Mouse (Mus musculus) lung, embryonic 15.5 days (tissue): ENCODE data around the gene Prok2. TPM values are rescaled to one million over a fixed set of nuclear protein-coding genes. Genes with fewer than 3 reads are reported as not detected.

Source experiments
- ATAC-seq: fragments of 200-750 bp; cut with Nextera tagmentation; 2 replicates; pipeline ENCODE4 v1.8.0; 2017; ENCODE audit warnings: moderate number of reproducible peaks, borderline replicate concordance; ENCODE audit not compliant: low FRiP score, low TSS enrichment; ENCODE audit errors: extremely low read depth
- H3K27ac ChIP-seq: fragments of 300-500 bp; sonication (generic); 2 replicates; pipeline ENCODE4 v1.5.1; 2015; ENCODE audit warnings: moderate library complexity, mild to moderate bottlenecking, inconsistent platforms
- H3K27me3 ChIP-seq: fragments of 300-500 bp; sonication (generic); 2 replicates; pipeline ENCODE4 v1.6.1; 2015; ENCODE audit warnings: inconsistent platforms
- H3K36me3 ChIP-seq: fragments of 300-500 bp; sonication (generic); 2 replicates; pipeline ENCODE4 v1.6.1; 2015; ENCODE audit warnings: inconsistent platforms
- H3K4me1 ChIP-seq: fragments of 300-500 bp; sonication (generic); 2 replicates; pipeline ENCODE4 v1.6.1; 2015; ENCODE audit warnings: inconsistent platforms
- H3K4me2 ChIP-seq: fragments of 300-500 bp; sonication (generic); 2 replicates; pipeline ENCODE4 v1.6.1; 2015; ENCODE audit warnings: inconsistent platforms, mild to moderate bottlenecking, moderate library complexity
- H3K4me3 ChIP-seq: fragments of 300-500 bp; sonication (generic); 2 replicates; pipeline ENCODE4 v1.5.1; 2015; ENCODE audit warnings: mild to moderate bottlenecking, inconsistent platforms
- H3K9ac ChIP-seq: fragments of 300-500 bp; sonication (generic); 2 replicates; pipeline ENCODE4 v1.6.1; 2015; ENCODE audit warnings: inconsistent platforms
- H3K9me3 ChIP-seq: fragments of 300-500 bp; sonication (generic); 2 replicates; pipeline ENCODE4 v1.6.1; 2016; ENCODE audit warnings: inconsistent platforms
- WGBS: fragments of 180-500 bp; shearing (Covaris S2); methylation state at CpG from one replicate; pipeline ENCODE4 v1.1.7; 2015; 5-methylcytosine and 5-hydroxymethylcytosine counted together
- polyA plus RNA-seq: library from polyadenylated mRNA; unstranded; fragments of >200 nt; fragmentation: Nextera tagmentation; extraction: Ambion mirVana; gene quantifications from 2 replicates; pipeline ENCODE4 v1.2.1, GENCODE M21; 2015

The Prok2 gene
- polyA plus RNA-seq, 1 experiment from 2014 or later: 0.14 TPM

- H3K27ac ChIP-seq: no peak overlapping the region
- H3K4me2 ChIP-seq: no peak overlapping the region
- H3K9ac ChIP-seq: no peak overlapping the region
- no peak for ATAC-seq
- 71% methylated on average over 4 of the region's 4 CpGs for WGBS
- peaks cover 14% of the 10 kb centered on the region for H3K4me1 ChIP-seq
- no peak overlapping the region for H3K4me3 ChIP-seq
- H3K27me3 ChIP-seq: peaks cover 33% of the 10 kb centered on the region
- H3K9me3 ChIP-seq: no peaks in the 10 kb centered on the region
- H3K36me3 ChIP-seq: no peaks in the 10 kb centered on the region
These were observed 3.7 kb upstream of the Prok2 start for GRCm38 (mm10) chr6:99729853-99730252.

GRCm38 (mm10) chr6:99726576-99727303 lies 548 bp upstream of the Prok2 start:
- Histone ChIP-seq H3K9me3 (no peaks in the 10 kb centered on the region), H3K27ac (no peak overlapping the region), H3K9ac (peak overlapping the region; percentile 23; the same call in 1 of the 2 replicates), H3K27me3 (peaks cover 40% of the 10 kb centered on the region), H3K4me2 (peak overlapping the region; percentile 94), H3K36me3 (no peaks in the 10 kb centered on the region), H3K4me1 (peaks cover 14% of the 10 kb centered on the region), H3K4me3 (peak overlapping the region; percentile 47)
- WGBS: 4% methylated on average over 20 of the region's 22 CpGs
- ATAC-seq: no peak

GRCm38 (mm10) chr6:99722390-99722789 lies 3.8 kb downstream of the Prok2 start:
- Histone ChIP-seq H3K36me3 (no peaks in the 10 kb centered on the region), H3K9me3 (no peaks in the 10 kb centered on the region), H3K27ac (no peak overlapping the region), H3K9ac (no peak overlapping the region), H3K4me1 (peaks cover 14% of the 10 kb centered on the region), H3K4me3 (no peak overlapping the region), H3K4me2 (no peak overlapping the region), H3K27me3 (peaks cover 31% of the 10 kb centered on the region)
- ATAC-seq: no peak
- WGBS: 82% methylated on average over 9 of the region's 9 CpGs

DNA sequence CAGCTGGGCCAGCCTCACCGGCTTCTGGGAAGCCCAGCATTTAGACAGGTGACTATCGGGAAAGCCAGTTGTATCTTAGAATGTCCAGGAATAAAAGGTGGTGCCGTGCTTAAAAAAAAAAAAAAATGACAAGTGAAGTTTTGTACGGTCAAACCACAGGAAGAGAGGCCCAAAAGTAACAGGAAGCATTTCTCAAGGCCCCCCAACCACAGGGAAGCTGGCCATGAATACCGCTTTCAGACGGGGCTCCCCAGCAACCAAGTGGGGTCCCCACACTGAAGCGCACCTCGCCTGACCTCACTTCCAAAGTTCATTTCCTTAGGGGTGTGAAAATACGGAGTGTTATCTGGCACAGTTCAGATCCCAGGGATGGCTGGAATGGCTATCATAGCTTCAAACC lies 5.2 kb downstream of the Prok2 start:
- H3K27ac ChIP-seq: no peak overlapping the region
- WGBS: 70% methylated on average over 9 of the region's 9 CpGs

DNA sequence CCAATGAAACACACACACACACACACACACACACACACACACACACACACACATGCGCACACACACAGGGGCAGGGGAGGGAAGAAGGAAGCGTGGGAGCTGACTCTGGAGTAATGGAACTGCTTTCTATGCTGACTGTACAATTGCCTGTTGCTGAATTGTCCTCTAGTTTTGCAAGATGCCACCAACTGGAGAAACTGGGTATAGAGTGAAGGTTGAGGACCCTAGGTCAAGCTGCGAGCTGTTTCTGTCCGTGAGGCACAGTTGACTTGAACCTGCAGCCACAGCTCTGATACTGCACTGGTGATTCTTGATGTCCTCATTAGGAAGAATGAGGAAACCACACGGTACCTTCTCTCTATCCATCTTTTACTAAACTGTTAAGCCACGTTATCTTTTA lies 10.3 kb downstream of the Prok2 start:
- Histone ChIP-seq H3K27ac (no peak overlapping the region), H3K4me1 (no peaks in the 10 kb centered on the region), H3K4me2 (no peak overlapping the region), H3K9ac (no peak overlapping the region), H3K27me3 (no peaks in the 10 kb centered on the region), H3K9me3 (no peaks in the 10 kb centered on the region), H3K36me3 (no peaks in the 10 kb centered on the region), H3K4me3 (no peak overlapping the region)
- ATAC-seq: no peak
- 65% methylated on average over 6 of the region's 6 CpGs for WGBS

More for the DNA sequence above, 5.2 kb downstream of the Prok2 start:
- no peaks in the 10 kb centered on the region for H3K36me3 ChIP-seq
- peaks cover 18% of the 10 kb centered on the region for H3K27me3 ChIP-seq
- no peak overlapping the region for H3K4me2 ChIP-seq
- peaks cover 5% of the 10 kb centered on the region for H3K4me1 ChIP-seq
- H3K4me3 ChIP-seq: no peak overlapping the region
- no peak overlapping the region for H3K9ac ChIP-seq
- no peaks in the 10 kb centered on the region for H3K9me3 ChIP-seq
- ATAC-seq: no peak

DNA sequence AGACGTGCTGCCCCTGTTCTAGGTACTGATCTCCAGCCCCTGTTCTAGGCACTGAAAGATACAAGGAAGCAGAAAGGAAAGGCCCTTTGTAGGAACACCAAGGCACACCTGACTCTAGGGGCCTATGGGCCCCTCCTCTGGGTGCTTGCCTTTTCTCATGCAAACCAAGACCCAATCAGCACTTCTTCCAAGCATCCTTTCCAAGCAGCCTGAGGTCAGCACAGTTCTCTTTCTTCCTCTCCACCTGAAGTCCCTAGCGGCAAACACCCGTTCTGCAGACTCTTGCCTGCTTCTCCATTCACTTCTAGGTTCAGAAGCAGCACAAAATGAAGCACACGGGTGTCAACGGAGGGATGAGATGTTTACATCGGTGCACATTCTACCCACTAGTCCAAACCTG lies 11.0 kb downstream of the Prok2 start:
- no peaks in the 10 kb centered on the region for H3K4me1 ChIP-seq
- H3K4me2 ChIP-seq: no peak overlapping the region
- H3K36me3 ChIP-seq: no peaks in the 10 kb centered on the region
- no peak overlapping the region for H3K27ac ChIP-seq
- 59% methylated on average over 6 of the region's 6 CpGs for WGBS
- H3K4me3 ChIP-seq: no peak overlapping the region
- H3K9ac ChIP-seq: no peak overlapping the region
- no peaks in the 10 kb centered on the region for H3K27me3 ChIP-seq
- ATAC-seq: no peak
- H3K9me3 ChIP-seq: no peaks in the 10 kb centered on the region

GRCm38 (mm10) chr6:99713256-99713655 lies 12.9 kb downstream of the Prok2 start:
- no peaks in the 10 kb centered on the region for H3K27me3 ChIP-seq
- no peak overlapping the region for H3K27ac ChIP-seq
- WGBS: 84% methylated on average over 5 of the region's 5 CpGs
- ATAC-seq: no peak
- no peak overlapping the region for H3K4me2 ChIP-seq
- H3K4me1 ChIP-seq: no peaks in the 10 kb centered on the region
- no peaks in the 10 kb centered on the region for H3K36me3 ChIP-seq
- no peak overlapping the region for H3K9ac ChIP-seq
- no peak overlapping the region for H3K4me3 ChIP-seq
- no peaks in the 10 kb centered on the region for H3K9me3 ChIP-seq

DNA sequence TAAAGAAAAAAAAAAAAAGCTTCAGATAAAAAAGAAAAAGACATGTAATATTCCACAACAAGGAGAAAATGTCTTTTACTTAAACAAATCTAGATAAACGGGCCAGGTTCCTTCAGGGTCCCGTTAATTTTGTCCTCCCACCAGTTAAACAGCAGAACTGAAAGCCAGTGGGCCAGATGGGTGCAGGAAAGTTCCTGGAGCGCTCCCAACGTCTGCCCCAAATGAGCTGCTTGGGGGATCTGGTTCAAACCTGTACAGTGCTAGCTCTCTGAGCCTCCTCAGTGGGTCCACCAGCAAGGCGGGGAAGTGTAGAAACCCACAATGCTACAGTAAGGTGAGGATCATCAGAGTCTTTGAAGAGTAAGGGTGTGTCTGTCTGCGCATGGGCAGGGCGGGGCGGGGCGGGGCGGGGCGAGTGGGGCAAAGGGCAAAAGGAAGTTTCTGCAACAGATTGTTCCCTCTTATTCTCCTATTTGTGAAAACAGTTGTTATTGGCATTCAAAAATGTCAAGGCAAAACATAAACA lies 14.6 kb downstream of the Prok2 start:
- ATAC-seq: no peak

GRCm38 (mm10) chr6:99700484-99700883 lies 25.7 kb downstream of the Prok2 start:
- ATAC-seq: no peak
- no peak overlapping the region for H3K27ac ChIP-seq
- 54% methylated on average over 3 of the region's 3 CpGs for WGBS
- no peak overlapping the region for H3K4me3 ChIP-seq
- no peaks in the 10 kb centered on the region for H3K36me3 ChIP-seq
- H3K9me3 ChIP-seq: no peaks in the 10 kb centered on the region
- H3K27me3 ChIP-seq: peaks cover 8% of the 10 kb centered on the region; the same call in 1 of the 2 replicates
- no peak overlapping the region for H3K4me2 ChIP-seq
- H3K4me1 ChIP-seq: no peaks in the 10 kb centered on the region
- H3K9ac ChIP-seq: no peak overlapping the region

More for the DNA sequence above, 14.6 kb downstream of the Prok2 start:
- no peaks in the 10 kb centered on the region for H3K9me3 ChIP-seq
- no peak overlapping the region for H3K9ac ChIP-seq
- WGBS: 61% methylated on average over 11 of the region's 11 CpGs
- H3K4me1 ChIP-seq: peaks cover 5% of the 10 kb centered on the region; the same call in 1 of the 2 replicates
- H3K27ac ChIP-seq: no peak overlapping the region
- H3K27me3 ChIP-seq: no peaks in the 10 kb centered on the region
- H3K4me2 ChIP-seq: no peak overlapping the region
- H3K36me3 ChIP-seq: no peaks in the 10 kb centered on the region
- H3K4me3 ChIP-seq: no peak overlapping the region

DNA sequence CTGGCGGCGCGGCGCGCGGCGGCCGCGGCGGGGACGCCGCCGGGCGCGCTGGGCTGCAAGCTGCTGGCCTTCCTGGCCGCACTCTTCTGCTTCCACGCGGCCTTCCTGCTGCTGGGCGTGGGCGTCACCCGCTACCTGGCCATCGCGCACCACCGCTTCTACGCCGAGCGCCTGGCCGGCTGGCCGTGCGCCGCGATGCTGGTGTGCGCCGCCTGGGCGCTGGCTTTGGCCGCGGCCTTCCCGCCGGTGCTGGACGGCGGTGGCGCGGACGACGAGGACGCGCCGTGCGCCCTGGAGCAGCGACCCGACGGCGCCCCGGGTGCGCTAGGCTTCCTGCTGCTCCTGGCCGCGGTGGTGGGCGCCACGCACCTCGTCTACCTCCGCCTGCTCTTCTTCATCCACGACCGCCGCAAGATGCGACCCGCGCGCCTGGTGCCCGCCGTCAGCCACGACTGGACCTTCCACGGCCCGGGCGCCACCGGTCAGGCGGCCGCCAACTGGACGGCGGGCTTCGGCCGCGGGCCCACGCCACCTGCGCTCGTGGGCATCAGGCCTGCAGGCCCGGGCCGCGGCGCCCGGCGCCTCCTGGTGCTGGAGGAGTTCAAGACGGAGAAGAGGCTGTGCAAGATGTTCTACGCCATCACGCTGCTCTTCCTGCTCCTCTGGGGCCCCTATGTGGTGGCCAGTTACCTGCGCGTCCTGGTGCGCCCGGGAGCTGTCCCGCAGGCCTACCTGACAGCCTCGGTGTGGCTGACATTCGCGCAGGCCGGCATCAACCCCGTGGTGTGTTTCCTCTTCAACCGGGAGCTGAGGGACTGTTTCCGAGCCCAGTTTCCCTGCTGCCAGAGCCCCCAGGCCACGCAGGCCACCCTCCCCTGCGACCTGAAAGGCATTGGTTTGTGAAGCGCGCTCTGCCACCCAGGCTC lies 33.0 kb downstream of the Prok2 start:
- no peaks in the 10 kb centered on the region for H3K36me3 ChIP-seq
- peaks cover 14% of the 10 kb centered on the region for H3K4me1 ChIP-seq
- peak overlapping the region; percentile 84 for H3K4me3 ChIP-seq
- no peaks in the 10 kb centered on the region for H3K9me3 ChIP-seq
- H3K4me2 ChIP-seq: peak overlapping the region; percentile 89
- no peak overlapping the region for H3K27ac ChIP-seq
- whole genome bisulfite sequencing: under 1% methylated on average over 96 of the region's 110 CpGs
- peak overlapping the region; percentile 77 for H3K9ac ChIP-seq
- H3K27me3 ChIP-seq: peaks cover 45% of the 10 kb centered on the region
- ATAC-seq: peak; percentile 31; the same call in 1 of the 2 replicates

- WGBS: under 1% methylated on average over 80 of the region's 112 CpGs
- peaks cover 14% of the 10 kb centered on the region for H3K4me1 ChIP-seq
These were observed 33.8 kb downstream of the Prok2 start, which contains the start of gene Gpr27 for GRCm38 (mm10) chr6:99692206-99692915. Gene Gpr27 (plus strand): TSS chr6:99692679.

More at GRCm38 (mm10) chr6:99692206-99692915, 33.8 kb downstream of the Prok2 start, which contains the start of gene Gpr27:
- Histone ChIP-seq H3K9me3 (no peaks in the 10 kb centered on the region), H3K4me2 (peak within 1 kb of the TSS; percentile 89), H3K9ac (peak within 1 kb of the TSS; percentile 77), H3K27ac (peak within 1 kb of the TSS; percentile 19; the same call in 1 of the 2 replicates), H3K4me3 (peak within 1 kb of the TSS; percentile 84), H3K36me3 (no peaks in the 10 kb centered on the region), H3K27me3 (peaks cover 45% of the 10 kb centered on the region)
- peak; percentile 79 for ATAC-seq
